In the genomic region with DNA sequence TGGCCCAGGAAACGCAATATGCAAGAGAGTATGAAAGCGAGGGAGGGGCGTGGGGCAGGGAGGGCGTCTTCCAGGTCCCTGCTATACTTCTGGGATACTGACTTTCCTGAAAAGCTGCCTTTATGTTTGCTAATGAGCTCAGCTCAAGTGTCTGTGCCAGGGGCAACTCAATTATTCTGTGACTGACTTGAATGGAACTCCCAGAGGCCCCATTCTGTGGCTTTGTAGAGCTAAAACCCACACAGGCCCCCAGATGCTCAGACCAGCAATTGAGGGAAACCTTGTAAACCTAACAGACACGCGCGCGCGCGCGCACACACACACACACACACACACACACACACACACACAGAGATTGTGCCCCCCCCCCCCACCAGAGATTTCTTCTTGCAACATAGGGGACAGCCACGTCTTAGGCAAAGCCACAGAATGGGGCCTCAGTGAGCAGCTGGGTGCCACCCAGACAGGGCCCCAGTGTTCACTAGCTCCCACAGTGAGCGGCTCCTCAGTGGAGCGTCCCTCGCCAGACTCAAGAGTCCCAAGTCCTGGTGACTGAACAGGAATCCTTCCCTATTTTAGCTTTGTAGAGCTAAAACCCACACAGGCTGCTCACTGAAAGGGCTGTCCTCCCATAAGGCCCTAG, we compare ENCODE assay signal across 10 mouse cellular contexts. TPM values are rescaled to one million over a fixed set of nuclear protein-coding genes. Genes with fewer than 3 reads are reported as not detected.
A peak's percentile ranks its signal among the peaks of the same experiment; 100 is the strongest.
DNase-seq lines count a peak whose midpoint lies in the region; ATAC-seq and TF ChIP-seq lines count a peak whose summit lies in the region.
"Had no signal": no experiment of that assay in that cellular context is flagged by ENCODE, and none has a peak within 500 bp of the region (broad histone marks: within the 10 kb centered on the region; RNA-seq: fewer than 3 reads in every experiment).

No protein-coding gene starts in this region.

- H3K4me2 ChIP-seq in intestine, embryonic 14.5 days (ENCODE audit: low read length): no peak overlapping the region
- no peak overlapping the region for H3K4me2 ChIP-seq in intestine, embryonic 15.5 days (replicated peaks)
- H3K4me2 ChIP-seq in forebrain, embryonic 16.5 days (ENCODE audit: low read length): peak overlapping the region; percentile 4; the same call in 1 of the 2 replicates
- no peak overlapping the region for H3K4me2 ChIP-seq in limb, embryonic 14.5 days (replicated peaks; ENCODE audit: low read depth, low read length, severe bottlenecking)
- 0 out of 2 replicates have a peak overlapping the region, but pooled peaks have one; percentile 13 for H3K4me2 ChIP-seq in neural tube, embryonic 15.5 days
- no peak overlapping the region for H3K4me2 ChIP-seq in kidney, embryonic 16.5 days (replicated peaks; ENCODE audit: low read depth, low read length)
- H3K4me2 ChIP-seq: heart, embryonic 11.5 days had no signal

- no peak for ATAC-seq in intestine, embryonic 14.5 days (replicated peaks; ENCODE audit: low FRiP score, low TSS enrichment, low read depth)
- no peak for ATAC-seq in intestine, embryonic 15.5 days
- ATAC-seq in forebrain, embryonic 16.5 days: peak; percentile 83
- ATAC-seq in limb, embryonic 14.5 days (ENCODE audit: low FRiP score, low read depth): 0 out of 2 replicates have a peak, but pooled peaks have one; percentile 34
- ATAC-seq in neural tube, embryonic 15.5 days (ENCODE audit: low FRiP score): peak; percentile 65
- no peak for ATAC-seq in erythroid progenitor cell, adult 5-6 weeks (replicated peaks; ENCODE audit: low FRiP score, poor library complexity, severe bottlenecking)
- no peak for ATAC-seq in kidney, embryonic 16.5 days (ENCODE audit: low FRiP score, low TSS enrichment)

- H3K36me3 ChIP-seq in intestine, embryonic 14.5 days (ENCODE audit: control insufficient read depth, insufficient read depth, low read length): no peaks in the 10 kb centered on the region
- H3K36me3 ChIP-seq in intestine, embryonic 15.5 days: no peaks in the 10 kb centered on the region
- H3K36me3 ChIP-seq in forebrain, embryonic 16.5 days (ENCODE audit: control insufficient read depth, insufficient read depth): no peaks in the 10 kb centered on the region
- no peaks in the 10 kb centered on the region for H3K36me3 ChIP-seq in limb, embryonic 14.5 days (ENCODE audit: control insufficient read depth, insufficient read depth, low read length)
- no peaks in the 10 kb centered on the region for H3K36me3 ChIP-seq in neural tube, embryonic 15.5 days
- H3K36me3 ChIP-seq in kidney, embryonic 16.5 days (ENCODE audit: insufficient read depth, low read length): no peaks in the 10 kb centered on the region

- no peaks in the 10 kb centered on the region for H3K9me3 ChIP-seq in intestine, embryonic 14.5 days (ENCODE audit: control insufficient read depth, low read length)
- no peaks in the 10 kb centered on the region for H3K9me3 ChIP-seq in intestine, embryonic 15.5 days
- no peaks in the 10 kb centered on the region for H3K9me3 ChIP-seq in forebrain, embryonic 16.5 days (ENCODE audit: control insufficient read depth, low read length)
- H3K9me3 ChIP-seq in limb, embryonic 14.5 days (ENCODE audit: control insufficient read depth, low read length): no peaks in the 10 kb centered on the region
- H3K9me3 ChIP-seq in neural tube, embryonic 15.5 days (replicated peaks): no peaks in the 10 kb centered on the region
- no peaks in the 10 kb centered on the region for H3K9me3 ChIP-seq in kidney, embryonic 16.5 days (ENCODE audit: low read length)

- no peak overlapping the region for H3K9ac ChIP-seq in intestine, embryonic 14.5 days (ENCODE audit: low read length)
- H3K9ac ChIP-seq in intestine, embryonic 15.5 days: no peak overlapping the region
- no peak overlapping the region for H3K9ac ChIP-seq in forebrain, embryonic 16.5 days (replicated peaks; ENCODE audit: low read depth, low read length)
- no peak overlapping the region for H3K9ac ChIP-seq in limb, embryonic 14.5 days (ENCODE audit: low read depth, low read length, severe bottlenecking)
- no peak overlapping the region for H3K9ac ChIP-seq in neural tube, embryonic 15.5 days (replicated peaks)
- no peak overlapping the region for H3K9ac ChIP-seq in kidney, embryonic 16.5 days (replicated peaks; ENCODE audit: low read length)

- DNase-seq in intestine, embryonic 14.5 days (ENCODE audit: low spot score): peak; percentile 50
- peak; percentile 30 for DNase-seq in limb, embryonic 14.5 days (ENCODE audit: low spot score)
- no peak for DNase-seq in gastrocnemius, postnatal 10 days
- DNase-seq: kidney, adult 8-10 months had no signal

- no peaks in the 10 kb centered on the region for H3K4me1 ChIP-seq in intestine, embryonic 14.5 days (replicated peaks; ENCODE audit: control insufficient read depth, insufficient read depth, low read length)
- H3K4me1 ChIP-seq in intestine, embryonic 15.5 days (replicated peaks): no peaks in the 10 kb centered on the region
- H3K4me1 ChIP-seq in forebrain, embryonic 16.5 days (replicated peaks; ENCODE audit: control insufficient read depth, insufficient read depth, low read length): peaks cover 8% of the 10 kb centered on the region
- H3K4me1 ChIP-seq in limb, embryonic 14.5 days (ENCODE audit: control insufficient read depth, insufficient read depth, low read length): peaks cover 15% of the 10 kb centered on the region
- peaks cover 23% of the 10 kb centered on the region for H3K4me1 ChIP-seq in neural tube, embryonic 15.5 days
- H3K4me1 ChIP-seq in kidney, embryonic 16.5 days (ENCODE audit: insufficient read depth, low read length): no peaks in the 10 kb centered on the region

- TF ChIP-seq POLR2A in limb, embryonic 14.5 days (IDR thresholded peaks at IDR 0.05; ENCODE audit: borderline replicate concordance, extremely low read depth, insufficient read depth, insufficient read length): no peak

- WGBS in intestine, embryonic 14.5 days: 85% methylated on average over 15 of the region's 15 CpGs
- WGBS in intestine, embryonic 15.5 days: 81% methylated on average over 15 of the region's 15 CpGs
- WGBS in forebrain, embryonic 16.5 days: 2% methylated on average over 15 of the region's 15 CpGs
- 32% methylated on average over 15 of the region's 15 CpGs for WGBS in limb, embryonic 14.5 days
- WGBS in neural tube, embryonic 15.5 days: 18% methylated on average over 15 of the region's 15 CpGs
- 85% methylated on average over 15 of the region's 15 CpGs for WGBS in kidney, embryonic 16.5 days

- no peak overlapping the region for H3K4me3 ChIP-seq in intestine, embryonic 14.5 days (ENCODE audit: low read depth, low read length)
- no peak overlapping the region for H3K4me3 ChIP-seq in intestine, embryonic 15.5 days (replicated peaks)
- H3K4me3 ChIP-seq in forebrain, embryonic 16.5 days (replicated peaks; ENCODE audit: low read length): no peak overlapping the region
- no peak overlapping the region for H3K4me3 ChIP-seq in limb, embryonic 14.5 days (replicated peaks; ENCODE audit: low read length)
- H3K4me3 ChIP-seq in neural tube, embryonic 15.5 days (replicated peaks): no peak overlapping the region
- no peak overlapping the region for H3K4me3 ChIP-seq in kidney, embryonic 16.5 days (ENCODE audit: low read length)

- H3K27me3 ChIP-seq in intestine, embryonic 14.5 days (replicated peaks; ENCODE audit: control insufficient read depth, insufficient read depth, low read length): no peaks in the 10 kb centered on the region
- no peaks in the 10 kb centered on the region for H3K27me3 ChIP-seq in intestine, embryonic 15.5 days (replicated peaks)
- no peaks in the 10 kb centered on the region for H3K27me3 ChIP-seq in forebrain, embryonic 16.5 days (replicated peaks; ENCODE audit: control insufficient read depth, insufficient read depth, low read length)
- no peaks in the 10 kb centered on the region for H3K27me3 ChIP-seq in limb, embryonic 14.5 days (ENCODE audit: control insufficient read depth, insufficient read depth, low read length)
- H3K27me3 ChIP-seq in neural tube, embryonic 15.5 days (replicated peaks): peaks cover 30% of the 10 kb centered on the region
- no peaks in the 10 kb centered on the region for H3K27me3 ChIP-seq in kidney, embryonic 16.5 days (ENCODE audit: insufficient read depth, low read length)

- H3K27ac ChIP-seq in intestine, embryonic 14.5 days (ENCODE audit: low read depth): no peak overlapping the region
- H3K27ac ChIP-seq in intestine, embryonic 15.5 days: no peak overlapping the region
- no peak overlapping the region for H3K27ac ChIP-seq in forebrain, embryonic 16.5 days (ENCODE audit: low read length)
- peak overlapping the region; percentile 58; the same call in 1 of the 2 replicates for H3K27ac ChIP-seq in limb, embryonic 14.5 days (replicated peaks; ENCODE audit: low read depth, low read length)
- H3K27ac ChIP-seq in neural tube, embryonic 15.5 days (replicated peaks): peak overlapping the region; percentile 49
- H3K27ac ChIP-seq in kidney, embryonic 16.5 days (ENCODE audit: low read length): no peak overlapping the region

RNA-seq across cellular contexts. Expression of a gene that starts 36.1 kb away (rescaled TPM):
- polyA plus RNA-seq in intestine, embryonic 14.5 days (2014; fragmentation: Nextera tagmentation; extraction: Ambion mirVana): 123 and 129 TPM in 2 replicates
- 99.8 and 112 TPM in 2 replicates for polyA plus RNA-seq in intestine, embryonic 15.5 days (2015; fragmentation: Nextera tagmentation; extraction: Ambion mirVana)
- 104 and 109 TPM in 2 replicates for polyA plus RNA-seq in forebrain, embryonic 16.5 days (2015; fragmentation: Nextera tagmentation; extraction: Ambion mirVana)
- polyA plus RNA-seq in limb, embryonic 14.5 days (2012; rRNA removed): 83.4 and 120 TPM in 2 replicates
- 165 and 176 TPM in 2 replicates for polyA plus RNA-seq in limb, embryonic 14.5 days (2014; fragmentation: Nextera tagmentation; extraction: Ambion mirVana)
- 80.6 and 89.4 TPM in 2 replicates for polyA plus RNA-seq in neural tube, embryonic 15.5 days (2015; fragmentation: Nextera tagmentation; extraction: Ambion mirVana)
- 10 to 100 TPM; 69.5 to 75.6 TPM for total RNA-seq in gastrocnemius, postnatal 10 days (2021)
- total RNA-seq in erythroid progenitor cell, adult 5-6 weeks (2015; ENCODE audit: low replicate concordance): 35.6 and 51.9 TPM in 2 replicates
- total RNA-seq in erythroid progenitor cell, adult 5-6 weeks (2017; ENCODE audit: low replicate concordance): 21.7 and 36.5 TPM in 2 replicates
- polyA plus RNA-seq in kidney, embryonic 16.5 days (2015; fragmentation: Nextera tagmentation; extraction: Ambion mirVana): 116 and 119 TPM in 2 replicates

RNA-seq across cellular contexts. Expression of a gene that starts 38.8 kb away (rescaled TPM):
- polyA plus RNA-seq in intestine, embryonic 14.5 days (2014; fragmentation: Nextera tagmentation; extraction: Ambion mirVana): 0.95 and 1.4 TPM in 2 replicates
- polyA plus RNA-seq in intestine, embryonic 15.5 days (2015; fragmentation: Nextera tagmentation; extraction: Ambion mirVana): 1.0 and 1.1 TPM in 2 replicates
- polyA plus RNA-seq in forebrain, embryonic 16.5 days (2015; fragmentation: Nextera tagmentation; extraction: Ambion mirVana): 3.0 and 3.3 TPM in 2 replicates
- polyA plus RNA-seq in limb, embryonic 14.5 days (2012; rRNA removed): 0.46 and 0.65 TPM in 2 replicates
- polyA plus RNA-seq in limb, embryonic 14.5 days (2014; fragmentation: Nextera tagmentation; extraction: Ambion mirVana): 0.63 and 0.72 TPM in 2 replicates
- polyA plus RNA-seq in neural tube, embryonic 15.5 days (2015; fragmentation: Nextera tagmentation; extraction: Ambion mirVana): 3.2 and 3.3 TPM in 2 replicates
- under 1 TPM; 0.49 to 0.68 TPM for total RNA-seq in gastrocnemius, postnatal 10 days (2021)
- total RNA-seq in erythroid progenitor cell, adult 5-6 weeks (2015; ENCODE audit: low replicate concordance): not detected in 2 replicates
- not detected in 2 replicates for total RNA-seq in erythroid progenitor cell, adult 5-6 weeks (2017; ENCODE audit: low replicate concordance)
- polyA plus RNA-seq in kidney, embryonic 16.5 days (2015; fragmentation: Nextera tagmentation; extraction: Ambion mirVana): 2.1 and 2.4 TPM in 2 replicates

Comparison
In these comparisons a context has a peak if more than half of its experiments do, and no peak if none do; other contexts are left out.
1. ATAC-seq: peak in forebrain, embryonic 16.5 days (single experiment), limb, embryonic 14.5 days (single experiment) and neural tube, embryonic 15.5 days (single experiment); none in intestine, embryonic 14.5 days (single experiment), intestine, embryonic 15.5 days (single experiment), erythroid progenitor cell, adult 5-6 weeks (single experiment) and kidney, embryonic 16.5 days (single experiment).
2. H3K27ac ChIP-seq: peak in limb, embryonic 14.5 days (single experiment) and neural tube, embryonic 15.5 days (single experiment); none in intestine, embryonic 14.5 days (single experiment), intestine, embryonic 15.5 days (single experiment), forebrain, embryonic 16.5 days (single experiment) and kidney, embryonic 16.5 days (single experiment).
3. H3K4me2 ChIP-seq: peak in forebrain, embryonic 16.5 days (single experiment) and neural tube, embryonic 15.5 days (single experiment); none in intestine, embryonic 14.5 days (single experiment), intestine, embryonic 15.5 days (single experiment), limb, embryonic 14.5 days (single experiment) and kidney, embryonic 16.5 days (single experiment).